In the genomic region with DNA sequence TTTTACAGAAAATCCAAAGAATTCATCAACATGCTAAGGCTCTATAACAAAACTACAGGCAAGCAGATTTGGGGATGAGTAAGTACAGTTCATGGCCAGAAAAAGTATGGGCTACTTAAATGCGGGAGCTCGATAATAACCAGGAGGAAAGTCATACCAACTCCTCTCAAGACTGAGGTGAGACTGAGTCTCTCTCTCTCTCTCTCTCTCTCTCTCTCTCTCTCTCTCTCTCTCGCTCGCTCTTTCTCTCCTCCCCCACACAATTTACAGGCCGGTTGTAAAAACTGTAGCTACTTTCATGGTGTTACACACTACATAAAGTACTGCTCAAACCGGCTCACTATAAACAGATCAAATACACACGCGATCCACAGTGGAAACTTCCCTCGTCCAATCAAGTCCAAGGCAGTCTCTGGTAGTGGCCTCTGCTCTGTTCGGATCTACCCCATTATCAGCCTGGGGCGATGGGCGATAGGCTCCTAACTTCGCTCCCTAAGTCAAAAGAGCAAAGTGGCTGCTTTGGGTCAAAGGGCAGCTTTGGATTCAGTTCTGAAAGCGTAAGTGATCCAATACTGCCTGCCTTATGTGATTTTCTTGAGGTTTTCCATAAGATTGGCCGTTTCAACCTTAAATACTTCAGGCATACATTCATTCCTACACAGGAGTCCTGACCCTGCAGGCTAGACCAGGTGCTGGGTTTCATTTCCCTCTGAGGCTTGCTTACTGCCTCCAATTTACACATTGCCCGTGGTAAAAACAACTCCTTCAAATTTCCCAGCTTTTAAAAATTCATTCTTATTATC, we compare ENCODE assay signal across 8 mouse cellular contexts. TPM values are rescaled to one million over a fixed set of nuclear protein-coding genes. Genes with fewer than 3 reads are reported as not detected.
DNase-seq lines count a peak whose midpoint lies in the region; ATAC-seq and TF ChIP-seq lines count a peak whose summit lies in the region.
"Had no signal": no experiment of that assay in that cellular context is flagged by ENCODE, and none has a peak within 500 bp of the region (broad histone marks: within the 10 kb centered on the region; RNA-seq: fewer than 3 reads in every experiment).

No protein-coding gene starts in this region.

- ATAC-seq in forebrain, embryonic 14.5 days: no peak
- peak; percentile 68 for ATAC-seq in liver, embryonic 11.5 days (replicated peaks; ENCODE audit: low FRiP score)

- no peaks in the 10 kb centered on the region for H3K36me3 ChIP-seq in spleen, adult 2 months (ENCODE audit: control insufficient read depth, insufficient read depth, low read length)
- no peaks in the 10 kb centered on the region for H3K36me3 ChIP-seq in forebrain, embryonic 14.5 days (ENCODE audit: control insufficient read depth, insufficient read depth, low read length)
- H3K36me3 ChIP-seq in liver, embryonic 11.5 days (ENCODE audit: control insufficient read depth, insufficient read depth, low read length): no peaks in the 10 kb centered on the region

- H3K27ac ChIP-seq in spleen, adult 2 months (ENCODE audit: insufficient read depth, low read length): no peak overlapping the region
- H3K27ac ChIP-seq in forebrain, embryonic 14.5 days (ENCODE audit: low read depth, low read length): no peak overlapping the region
- 0 out of 2 replicates have a peak overlapping the region, but pooled peaks have one; percentile 8 for H3K27ac ChIP-seq in liver, embryonic 11.5 days (ENCODE audit: low read depth, low read length)

- H3K9ac ChIP-seq in forebrain, embryonic 14.5 days (ENCODE audit: low read length): no peak overlapping the region
- peak overlapping the region; percentile 70 for H3K9ac ChIP-seq in liver, embryonic 11.5 days (ENCODE audit: low read depth, low read length)

- no peaks in the 10 kb centered on the region for H3K9me3 ChIP-seq in forebrain, embryonic 14.5 days (replicated peaks; ENCODE audit: control insufficient read depth, low read length)
- no peaks in the 10 kb centered on the region for H3K9me3 ChIP-seq in liver, embryonic 11.5 days (ENCODE audit: control insufficient read depth, low read length)

- 66% methylated on average over 16 of the region's 16 CpGs for whole genome bisulfite sequencing in spleen, adult 2 months
- 60% methylated on average over 16 of the region's 16 CpGs for WGBS in forebrain, embryonic 14.5 days
- WGBS in liver, embryonic 11.5 days: 40% methylated on average over 16 of the region's 16 CpGs

- no peak for DNase-seq in spleen, adult 2 months (ENCODE audit: low read depth in 1 of 2, low spot score in 2 of 2)
- no peak for DNase-seq in spleen, postnatal 36 days (ENCODE audit: low spot score in 2 of 2)
- DNase-seq in forebrain, embryonic 14.5 days (ENCODE audit: low spot score): no peak
- DNase-seq in liver, embryonic 11.5 days (ENCODE audit: low spot score): no peak
- no peak for DNase-seq in thymus, postnatal 36 days
- DNase-seq in cerebellum, postnatal 4 days (ENCODE audit: low spot score in 2 of 2): no peak
- DNase-seq in left cerebral cortex, adult 9 months (ENCODE audit: low spot score in 2 of 2): no peak
- DNase-seq: thymus, postnatal 14 days had no signal

- H3K4me2 ChIP-seq in forebrain, embryonic 14.5 days (ENCODE audit: low read length): peak overlapping the region; percentile 91; the same call in 1 of the 2 replicates
- H3K4me2 ChIP-seq in liver, embryonic 11.5 days: peak overlapping the region; percentile 88

- H3K27me3 ChIP-seq in spleen, adult 2 months (ENCODE audit: control insufficient read depth, insufficient read depth, low read length): no peaks in the 10 kb centered on the region
- H3K27me3 ChIP-seq in forebrain, embryonic 14.5 days (replicated peaks; ENCODE audit: control insufficient read depth, insufficient read depth, low read length): peaks cover 4% of the 10 kb centered on the region; the same call in 1 of the 2 replicates
- no peaks in the 10 kb centered on the region for H3K27me3 ChIP-seq in liver, embryonic 11.5 days (replicated peaks; ENCODE audit: control insufficient read depth, insufficient read depth, low read length)

- H3K4me1 ChIP-seq in spleen, adult 2 months (ENCODE audit: control insufficient read depth, insufficient read depth, insufficient read length): 0 out of 2 replicates have a peak, but pooled peaks cover 2% of the 10 kb centered on the region
- H3K4me1 ChIP-seq in forebrain, embryonic 14.5 days (ENCODE audit: control insufficient read depth, insufficient read depth, low read length): no peaks in the 10 kb centered on the region
- peaks cover 13% of the 10 kb centered on the region for H3K4me1 ChIP-seq in liver, embryonic 11.5 days (replicated peaks; ENCODE audit: control insufficient read depth, insufficient read depth, low read length)

- peak overlapping the region; percentile 69; the same call in 1 of the 2 replicates for H3K4me3 ChIP-seq in spleen, adult 2 months (ENCODE audit: extremely low read depth, insufficient read depth, insufficient read length)
- H3K4me3 ChIP-seq in forebrain, embryonic 14.5 days (ENCODE audit: low read depth, low read length): no peak overlapping the region
- H3K4me3 ChIP-seq in liver, embryonic 11.5 days (ENCODE audit: low read depth, low read length): peak overlapping the region; percentile 77

- TF ChIP-seq POLR2A in spleen, adult 2 months (IDR thresholded peaks at IDR 0.05; ENCODE audit: low read depth, low read length): no peak

- no peak for TF ChIP-seq CTCF in spleen, adult 2 months (IDR thresholded peaks at IDR 0.05; ENCODE audit: extremely low read depth, insufficient read depth, insufficient read length, insufficient replicate concordance)

RNA-seq across cellular contexts. Expression of a gene that starts 1.2 kb away (rescaled TPM):
- 2.7 and 3.0 TPM in 2 replicates for polyA plus RNA-seq in spleen, adult 2 months (2012; rRNA removed)
- 4.5 and 6.8 TPM in 2 replicates for polyA plus RNA-seq in forebrain, embryonic 14.5 days (2014; fragmentation: Nextera tagmentation; extraction: Ambion mirVana)
- 18.7 and 21.8 TPM in 2 replicates for polyA plus RNA-seq in liver, embryonic 11.5 days (2014; fragmentation: Nextera tagmentation; extraction: Ambion mirVana)

RNA-seq across cellular contexts. Expression of a gene that starts 50.1 kb away (rescaled TPM):
- polyA plus RNA-seq in spleen, adult 2 months (2012; rRNA removed): 4.1 and 4.8 TPM in 2 replicates
- 14.8 and 17.9 TPM in 2 replicates for polyA plus RNA-seq in forebrain, embryonic 14.5 days (2014; fragmentation: Nextera tagmentation; extraction: Ambion mirVana)
- polyA plus RNA-seq in liver, embryonic 11.5 days (2014; fragmentation: Nextera tagmentation; extraction: Ambion mirVana): 77.2 and 84.4 TPM in 2 replicates
